Mouse (Mus musculus) lung, adult 18-20 months (tissue): ENCODE measurements at regions not wholly inside any gene's neighbourhood (a gene's known extent, or its start where the extent isn't known, plus 50 kb on each side); places are given as distances from the start of the nearest gene placed in this dataset.

Experiments
- DNase-seq, 2 experiments: peaks; one replicate each; pipeline ENCODE4 v3.0.0; 2022; ENCODE audit warnings: mixed read lengths in 2 of 2

DNA sequence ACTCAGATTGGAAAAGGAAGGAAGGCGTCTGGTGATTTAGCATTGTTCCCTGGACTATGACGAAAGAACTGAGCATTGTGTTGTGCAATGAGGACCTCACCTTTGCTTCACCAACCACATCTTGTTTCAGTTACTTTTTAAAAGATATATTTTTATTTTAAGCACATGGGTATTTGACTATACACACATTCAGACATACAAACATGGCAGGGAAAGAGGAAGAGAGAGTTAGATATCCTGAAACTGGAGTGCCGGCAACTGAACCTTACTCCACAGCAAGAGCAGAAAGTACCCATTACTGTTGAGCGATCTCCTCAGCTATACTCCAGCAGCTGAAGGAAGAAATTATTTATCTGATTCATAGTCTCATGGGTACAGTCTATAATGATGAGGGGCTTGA lies 287.7 kb downstream of the Rps29 start:
- DNase-seq = no peak

DNA sequence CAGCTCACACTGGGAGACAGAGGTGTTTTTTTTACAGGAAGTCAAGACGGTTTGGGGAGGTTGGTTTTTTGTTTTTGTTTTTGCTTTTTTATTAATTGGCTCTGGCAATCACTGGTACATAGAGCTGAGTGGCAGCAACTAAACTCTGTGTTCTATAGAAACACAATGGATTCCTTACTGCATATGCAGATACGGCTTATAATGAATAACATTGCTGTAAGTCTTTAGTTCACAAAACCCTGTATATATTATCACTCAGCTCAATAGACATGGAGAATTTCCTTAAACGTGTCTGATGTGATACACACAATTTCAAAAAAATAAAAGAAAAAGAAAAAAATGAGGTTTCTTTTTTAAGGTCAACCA lies 296.0 kb downstream of the Rps29 start:
- no peak for DNase-seq

DNA sequence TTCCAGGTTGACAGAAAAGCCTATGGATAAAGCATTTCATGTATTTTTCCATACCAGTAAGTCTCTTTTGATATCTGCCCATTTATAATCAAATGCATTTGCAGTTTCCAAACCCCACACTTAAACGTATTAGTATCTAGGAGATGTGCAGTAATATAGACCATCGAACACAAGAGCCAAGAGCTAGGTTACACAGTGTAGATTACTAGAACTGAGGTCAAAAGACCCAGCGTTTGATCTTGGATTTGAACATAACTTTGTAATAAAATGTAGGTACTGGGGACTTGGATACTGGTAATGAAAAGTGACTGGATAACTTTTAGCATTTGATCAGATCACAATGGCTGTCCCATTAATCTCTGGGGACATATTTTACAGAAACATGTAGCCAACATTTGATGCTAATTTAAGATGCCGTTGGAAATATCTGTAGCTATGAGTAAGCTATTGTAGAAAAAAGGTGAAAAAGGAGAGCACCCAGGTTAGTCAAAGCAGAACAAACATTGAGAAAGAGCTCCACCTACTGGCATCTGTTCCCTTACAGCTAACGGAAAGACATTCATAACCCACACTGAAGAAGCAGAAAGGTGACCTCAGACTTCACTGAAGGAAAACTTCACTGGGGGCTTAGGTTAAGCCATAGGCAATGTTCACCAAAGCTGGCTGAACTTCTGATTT lies 296.5 kb downstream of the Rps29 start:
- no peak for DNase-seq

DNA sequence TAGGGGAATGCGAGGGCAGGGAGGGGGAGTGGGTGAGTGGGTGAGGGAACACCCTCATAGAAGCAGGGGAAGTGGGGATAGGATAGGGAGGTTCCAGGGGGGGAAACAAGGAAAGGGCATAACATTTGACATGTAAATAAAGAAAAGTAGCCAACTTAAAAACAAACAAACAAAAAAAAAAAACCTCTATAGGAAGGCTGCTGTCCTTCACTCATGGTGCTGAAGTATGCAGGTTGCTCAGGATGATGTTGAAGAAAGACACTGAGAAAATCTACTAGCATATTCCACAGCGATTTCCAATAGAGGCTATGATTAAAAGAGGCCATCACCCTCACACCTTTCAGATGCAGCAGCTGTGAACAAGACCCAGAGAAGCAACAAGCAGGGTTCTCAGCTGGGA lies 298.7 kb downstream of the Rps29 start:
- no peak for DNase-seq

GRCm38 (mm10) chr12:68849616-68850140 lies 309.3 kb downstream of the Rps29 start:
- DNase-seq = no peak

GRCm38 (mm10) chr12:68840815-68841214 lies 318.2 kb downstream of the Rps29 start:
- DNase-seq = no peak

DNA sequence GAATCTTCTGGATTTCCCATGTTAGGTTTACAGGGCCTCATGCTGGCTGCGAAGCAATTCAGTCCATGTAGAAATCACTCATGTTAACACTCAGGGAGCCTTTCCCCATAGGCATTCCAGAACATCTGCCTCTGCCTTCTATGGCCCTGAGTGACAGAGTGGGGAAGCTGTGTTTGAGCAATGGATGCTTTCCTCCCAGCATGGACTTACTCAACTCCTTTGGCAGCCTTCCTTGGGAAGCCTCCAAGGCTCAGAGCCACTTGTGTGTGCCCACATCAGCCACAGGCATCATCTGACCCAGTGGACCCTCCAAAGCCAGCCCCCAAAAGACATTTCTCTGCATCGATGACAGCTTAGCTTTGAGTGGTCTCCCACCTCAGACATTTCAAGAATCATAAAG lies 318.8 kb downstream of the Rps29 start:
- DNase-seq = no peak

DNA sequence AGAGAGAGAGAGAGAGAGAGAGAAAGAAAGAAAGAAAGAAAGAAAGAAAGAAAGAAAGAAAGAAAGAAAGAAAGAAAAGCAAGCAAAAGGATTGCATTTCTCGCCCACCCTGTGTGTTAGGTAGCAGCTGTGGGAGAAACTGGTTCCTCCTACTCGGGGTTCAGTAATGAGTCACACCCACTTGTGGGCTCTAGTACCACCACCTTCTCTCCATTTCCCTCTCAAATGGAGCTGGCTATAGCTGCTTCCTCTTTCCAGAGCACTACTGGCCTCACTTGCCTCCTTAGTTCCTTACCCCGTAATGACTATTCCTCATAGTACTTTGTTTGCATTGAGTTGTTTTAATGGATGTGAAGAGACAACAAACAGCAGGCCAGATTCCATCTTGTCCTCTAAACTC lies 323.0 kb downstream of the Rps29 start:
- DNase-seq = no peak

GRCm38 (mm10) chr12:68833914-68834313 lies 325.1 kb downstream of the Rps29 start:
- no peak for DNase-seq

GRCm38 (mm10) chr12:68829404-68829803 lies 329.6 kb downstream of the Rps29 start:
- no peak for DNase-seq

DNA sequence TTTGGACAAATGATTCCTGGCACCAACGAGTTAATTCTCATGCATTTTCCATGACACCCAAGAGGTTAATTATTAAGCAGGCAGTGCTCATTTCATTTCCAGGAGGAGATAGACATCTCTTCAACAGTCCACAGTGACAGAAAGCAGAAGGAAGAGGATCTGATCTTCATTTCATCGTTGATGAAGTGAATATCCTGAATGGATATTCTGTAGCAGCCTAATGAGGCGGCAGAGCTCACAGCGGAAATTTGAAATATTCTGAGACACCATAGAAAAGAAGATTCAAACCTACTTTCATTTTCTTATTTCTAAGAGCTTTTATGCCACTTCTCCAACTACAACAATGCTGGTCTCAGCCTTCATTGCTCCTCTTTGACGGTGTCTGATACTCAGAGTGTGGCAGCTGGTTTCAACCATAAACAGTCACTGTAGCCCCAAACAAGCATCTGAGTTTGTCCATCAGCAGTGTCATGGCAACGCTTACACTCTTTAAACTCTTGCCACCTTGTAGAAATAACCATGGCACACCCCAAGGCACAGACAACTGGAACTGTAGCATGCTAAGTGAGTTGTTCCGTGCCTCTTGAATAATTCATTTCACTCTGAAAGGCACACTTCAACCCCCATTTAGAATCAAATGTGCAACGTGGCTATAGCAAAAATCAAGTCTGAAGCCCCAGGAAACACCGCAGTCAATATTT lies 331.3 kb downstream of the Rps29 start:
- DNase-seq = no peak

DNA sequence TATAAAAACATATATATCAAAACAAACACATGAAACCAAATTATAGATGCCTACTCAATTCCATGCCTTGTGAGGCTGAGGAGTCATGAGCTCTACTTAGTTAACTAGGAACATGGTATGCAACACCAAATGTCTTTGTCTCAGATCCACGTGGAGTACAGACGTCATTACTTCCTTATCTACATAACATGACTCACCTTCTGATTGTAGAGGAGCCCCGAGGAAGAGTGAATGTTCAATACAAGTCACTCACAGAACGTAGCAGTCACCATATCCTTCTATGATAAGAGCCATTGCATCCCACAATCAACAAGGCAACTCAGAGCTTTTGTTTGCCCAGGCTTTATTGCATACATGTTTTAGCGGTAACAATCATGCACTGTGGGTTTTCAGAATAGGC lies 364.6 kb downstream of the Rps29 start:
- no peak for DNase-seq

DNA sequence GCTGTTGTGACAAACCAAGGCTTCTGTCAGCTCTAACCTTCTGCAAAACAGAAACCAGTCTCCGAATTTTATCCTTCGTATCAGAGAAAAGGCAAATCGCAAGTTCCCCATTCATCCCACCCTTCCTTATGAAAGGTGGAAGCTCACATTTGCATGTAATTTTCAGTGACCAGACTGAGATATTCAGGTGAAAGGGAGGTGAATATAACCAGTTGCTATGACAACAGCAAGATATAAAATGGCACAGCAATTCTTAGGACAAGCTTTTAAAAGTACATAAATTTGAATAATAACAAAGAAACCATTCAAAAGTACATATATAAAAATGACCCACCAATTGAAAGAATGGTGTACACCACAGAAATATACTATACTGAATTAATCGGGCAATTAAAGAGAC lies 375.4 kb downstream of the Rps29 start:
- no peak for DNase-seq

DNA sequence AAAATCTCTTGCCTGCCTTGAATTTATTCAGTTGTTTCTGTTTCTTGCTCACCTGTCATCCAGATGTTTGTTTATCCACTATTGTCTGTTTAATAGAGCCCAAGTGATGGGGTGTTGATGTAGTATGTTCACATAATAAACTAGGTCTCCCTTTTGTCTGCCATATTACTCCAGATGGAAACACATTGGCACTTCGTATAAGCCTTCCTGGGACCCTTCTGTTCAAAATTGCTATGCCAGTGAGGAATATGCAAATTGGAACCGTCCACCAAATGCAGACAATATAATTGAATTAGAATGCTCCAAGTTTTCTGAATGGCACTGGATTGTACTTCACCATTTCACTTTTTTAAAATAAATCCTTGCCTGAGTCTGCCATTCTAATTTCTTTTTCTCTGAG lies 383.5 kb downstream of the Rps29 start:
- DNase-seq = no peak

DNA sequence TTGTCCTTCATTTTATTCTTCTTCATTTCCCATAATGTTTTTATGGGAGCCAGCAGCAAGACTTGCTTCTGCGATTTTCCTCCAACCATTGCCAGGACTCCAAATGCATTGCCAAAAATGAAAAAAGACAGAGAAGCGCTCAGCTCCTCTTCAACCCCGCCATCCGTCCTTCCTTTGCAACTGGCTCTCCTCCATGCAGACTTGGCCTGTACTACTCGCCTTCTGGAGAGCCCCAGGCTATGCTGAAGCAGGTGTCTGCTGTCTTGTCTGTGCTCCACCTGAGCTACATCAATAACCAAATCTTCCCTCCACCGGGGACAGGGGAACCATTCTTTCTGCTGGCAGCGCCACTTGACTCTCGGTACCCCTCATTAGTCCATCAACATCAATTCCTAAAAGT lies 384.2 kb downstream of the Rps29 start:
- no peak for DNase-seq

GRCm38 (mm10) chr12:68758263-68759020 lies 400.5 kb downstream of the Rps29 start:
- DNase-seq = no peak

- DNase-seq = no peak
Measured at GRCm38 (mm10) chr12:68728882-68729281, 430.1 kb downstream of the Rps29 start.

DNA sequence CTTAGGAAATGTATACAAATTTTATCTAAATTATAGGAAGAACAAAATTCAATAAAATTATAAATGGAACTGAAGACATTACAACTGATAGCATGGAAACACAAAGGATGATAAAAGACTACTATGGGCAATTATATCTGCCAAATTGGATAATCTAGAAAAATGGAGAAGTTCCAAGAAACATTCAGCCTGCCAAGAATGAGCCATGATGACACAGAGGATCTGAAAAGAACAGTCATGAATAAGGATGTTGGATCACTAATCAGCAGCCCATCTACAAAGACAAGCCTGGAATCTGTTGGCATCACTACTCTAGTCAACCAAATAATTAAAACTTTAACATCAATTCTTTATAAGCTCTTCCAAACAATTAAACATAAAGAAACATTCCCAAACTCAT lies 440.0 kb downstream of the Rps29 start:
- no peak for DNase-seq

GRCm38 (mm10) chr12:68694275-68695267 lies 464.4 kb downstream of the Rps29 start:
- DNase-seq = no peak

DNA sequence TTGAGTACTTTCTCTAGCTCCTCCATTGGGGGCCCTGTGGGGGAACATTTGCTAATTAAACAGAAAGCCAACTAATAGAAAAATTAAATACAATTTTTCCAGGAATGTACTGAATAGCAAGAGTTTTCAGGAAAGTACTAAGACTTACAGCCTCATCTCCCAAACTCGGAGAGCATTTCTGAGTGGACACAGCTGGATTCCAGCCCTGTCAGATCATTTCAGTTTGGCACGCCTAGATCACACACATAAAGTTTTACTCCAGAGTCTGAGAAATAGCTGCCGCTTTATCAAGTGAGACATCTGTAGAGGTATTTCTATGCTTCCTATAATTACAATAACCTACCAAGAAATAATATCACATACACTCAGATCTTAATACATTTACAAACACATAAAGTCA lies 470.7 kb downstream of the Rps29 start:
- no peak for DNase-seq

DNA sequence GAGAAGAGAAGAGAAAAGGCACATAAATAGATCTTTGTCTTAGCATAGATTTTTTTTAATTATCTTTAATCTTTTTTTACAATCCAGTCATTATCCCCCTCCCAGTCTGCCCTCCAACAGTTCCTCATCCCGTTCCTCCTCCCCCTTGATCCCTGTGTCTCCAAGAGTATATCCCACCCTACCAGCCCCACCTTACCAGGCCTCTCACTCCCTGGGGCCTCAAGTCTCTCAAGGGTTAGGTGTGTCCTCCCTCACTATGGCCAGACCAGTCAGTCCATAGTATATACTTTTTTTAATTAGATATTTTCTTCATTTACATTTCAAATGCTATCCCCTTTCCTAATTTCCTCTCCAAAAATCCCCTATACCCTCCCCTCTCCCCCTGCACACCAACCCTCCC lies 475.1 kb downstream of the Rps29 start:
- DNase-seq = no peak

DNA sequence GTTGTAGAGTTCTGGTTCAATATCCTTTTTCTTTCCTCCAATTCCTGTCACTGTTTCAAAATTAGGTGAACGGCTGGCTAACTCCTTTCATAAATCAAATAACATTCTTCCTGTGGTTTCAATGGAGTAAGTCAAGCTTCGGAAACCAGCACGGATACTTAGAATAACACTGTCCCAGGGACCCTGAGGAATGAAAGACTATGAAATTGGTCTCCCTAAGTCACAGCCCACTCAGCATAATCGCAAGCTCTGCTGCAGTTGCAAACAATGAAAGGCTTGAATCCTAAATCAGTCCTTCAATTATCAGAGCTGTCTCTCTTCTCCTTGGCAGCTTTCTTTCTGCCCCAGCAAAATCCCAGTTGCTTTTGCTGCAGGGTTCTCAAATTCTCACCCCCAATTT lies 475.8 kb downstream of the Rps29 start:
- DNase-seq = no peak

GRCm38 (mm10) chr12:68680668-68681067 lies 478.3 kb downstream of the Rps29 start:
- DNase-seq = no peak
